Mouse (Mus musculus) adrenal gland, adult 2 months (tissue): ENCODE data around the gene Klhl11. TPM values are rescaled to one million over a fixed set of nuclear protein-coding genes. Genes with fewer than 3 reads are reported as not detected.

Experiments
- DNase-seq: peaks from one replicate; pipeline ENCODE4 v3.0.0; 2021
- long read RNA-seq: library from polyadenylated mRNA; stranded (forward); transcript quantifications from one replicate; pipeline ENCODE4 v2.0.0, GENCODE M21; 2021
- polyA plus RNA-seq: library from polyadenylated mRNA; depleted of rRNA; stranded (reverse); fragments of >200 nt; gene quantifications from 2 replicates; pipeline ENCODE4 v1.2.3, GENCODE M21; 2012; rRNA removed
- total RNA-seq, 2 experiments: library from RNA; stranded (reverse); gene quantifications; 2 replicates each; pipeline ENCODE4 v1.2.3; 2021

Klhl11 gene
- total RNA-seq (10 to 100 TPM; 47.4 to 47.5 TPM), polyA plus RNA-seq (14.2 and 16.8 TPM in 2 replicates)
- long read RNA-seq, partial matches to known transcripts, result 0 of 1 reads
- long read RNA-seq, other reads (novel, unspliced or antisense), result 0 of 1 reads

DNA sequence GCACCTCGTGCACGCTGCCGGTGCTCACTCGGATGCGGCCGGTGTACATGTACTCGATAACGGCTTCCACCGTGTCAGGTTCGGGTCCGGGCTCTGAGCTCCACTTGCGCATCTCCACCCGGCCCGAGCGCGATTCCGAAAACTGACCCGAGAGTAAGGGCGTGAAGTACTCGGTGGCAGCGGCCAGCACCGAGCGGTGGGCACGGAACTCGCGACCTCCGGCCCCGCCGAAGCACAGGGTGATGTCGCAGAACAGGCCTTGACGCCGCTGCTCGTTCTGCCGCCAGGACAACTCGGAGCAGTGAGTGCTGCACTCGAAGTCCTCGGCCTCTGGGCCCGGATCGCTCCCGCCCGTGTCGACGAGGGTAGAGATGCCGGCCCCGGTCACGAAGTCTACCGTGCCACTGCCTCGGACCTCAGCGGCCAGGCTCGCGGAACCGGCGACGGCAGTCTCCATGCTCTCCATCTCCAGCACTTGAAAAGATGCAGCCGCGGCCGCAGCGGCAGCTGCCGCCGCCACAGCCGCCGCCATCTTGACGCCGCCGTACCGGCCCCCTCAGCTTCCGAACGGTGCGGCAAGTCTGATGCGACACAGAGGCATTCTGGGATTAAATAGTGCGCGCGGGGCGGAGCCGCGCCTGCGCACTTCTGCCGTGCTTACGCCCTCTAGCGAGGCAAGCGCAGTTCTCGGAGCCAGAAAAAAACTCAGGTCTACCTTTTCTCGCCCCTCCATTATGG lies at the start of gene Klhl11:
Gene Klhl11, minus strand, starts transcription at position 545 of the 738 bp plus-strand sequence.
- peak; percentile 94 for DNase-seq

DNA sequence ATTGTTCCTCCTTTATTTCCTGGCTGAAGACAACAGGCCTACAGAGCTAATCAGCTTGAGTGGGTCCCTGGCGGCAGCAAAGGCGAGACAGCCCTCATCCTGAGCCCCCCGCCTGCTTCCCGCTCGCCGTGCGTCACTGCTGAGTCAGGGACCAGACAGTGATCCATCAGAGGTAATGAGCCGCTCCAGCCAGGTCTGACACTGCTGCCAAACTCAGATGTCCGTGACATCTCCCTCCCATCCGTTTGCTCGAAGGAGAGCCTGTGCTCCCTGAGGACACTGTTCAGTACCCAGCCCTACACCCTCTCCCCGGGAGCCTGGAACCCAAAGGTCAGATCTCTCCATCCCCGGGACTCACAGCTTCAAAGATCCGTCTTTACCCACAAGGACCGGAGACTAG lies 48.3 kb upstream of the Klhl11 start:
- DNase-seq, result peak; percentile 93

DNA sequence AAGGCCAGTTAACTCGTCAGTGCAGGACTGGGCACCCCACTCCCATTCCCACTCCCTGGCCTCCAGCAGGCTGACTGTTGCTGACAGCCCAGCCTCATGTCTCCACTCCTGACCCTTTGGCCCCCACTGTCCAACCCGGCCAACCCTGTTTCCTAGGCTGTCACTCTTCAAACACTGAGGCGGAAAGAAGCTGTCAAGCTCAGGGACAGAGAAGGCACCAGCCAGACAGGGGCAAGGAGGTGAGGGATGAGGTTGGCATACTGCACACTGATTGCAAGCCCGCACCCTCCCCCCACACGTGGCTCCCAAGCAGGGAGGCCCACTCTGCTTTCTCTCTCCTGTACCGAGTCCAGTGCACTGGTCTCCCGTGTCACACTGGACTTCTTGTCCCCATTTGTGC lies 46.6 kb upstream of the Klhl11 start:
- DNase-seq, result no peak

DNA sequence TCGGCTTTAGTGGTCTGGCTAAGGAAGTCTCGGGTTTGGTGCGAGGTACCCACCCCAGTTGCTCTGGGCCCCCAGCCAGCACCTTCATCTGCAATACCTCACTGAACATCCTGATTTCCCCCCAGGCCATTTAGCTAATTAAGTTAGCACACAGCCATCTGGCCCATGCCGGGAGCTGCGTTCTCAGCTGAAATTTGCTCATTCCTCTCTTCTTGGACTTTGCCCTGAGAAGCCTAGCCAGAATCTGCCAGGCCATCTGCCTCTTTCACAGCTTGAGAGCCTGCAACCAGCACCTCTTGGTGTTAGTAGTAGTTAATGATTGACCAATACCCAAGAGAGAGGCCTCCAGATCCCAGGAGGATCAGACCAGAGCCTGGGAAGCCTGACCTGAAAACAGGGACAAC lies 45.6 kb upstream of the Klhl11 start:
- peak; percentile 56 for DNase-seq

DNA sequence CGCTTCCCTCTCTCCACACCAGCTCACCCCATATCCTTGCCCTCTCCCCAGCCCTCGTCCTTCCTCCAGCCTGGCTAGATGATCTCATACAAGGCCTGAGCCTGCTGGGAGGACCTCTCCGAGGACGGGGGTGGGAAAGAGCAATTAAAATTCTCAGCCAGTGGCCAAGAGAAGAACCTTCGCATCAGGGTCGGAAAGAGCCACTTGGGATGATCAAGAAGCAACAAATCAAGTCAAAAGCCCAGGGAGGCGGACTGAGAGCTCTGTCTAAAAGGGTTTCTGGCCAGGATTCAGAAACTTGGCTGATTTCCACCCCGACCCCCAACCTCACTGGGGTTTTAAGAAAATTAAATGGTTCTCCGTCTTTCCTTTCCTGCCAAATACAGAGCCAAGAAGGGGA lies 43.8 kb upstream of the Klhl11 start:
- peak; percentile 86 for DNase-seq

DNA sequence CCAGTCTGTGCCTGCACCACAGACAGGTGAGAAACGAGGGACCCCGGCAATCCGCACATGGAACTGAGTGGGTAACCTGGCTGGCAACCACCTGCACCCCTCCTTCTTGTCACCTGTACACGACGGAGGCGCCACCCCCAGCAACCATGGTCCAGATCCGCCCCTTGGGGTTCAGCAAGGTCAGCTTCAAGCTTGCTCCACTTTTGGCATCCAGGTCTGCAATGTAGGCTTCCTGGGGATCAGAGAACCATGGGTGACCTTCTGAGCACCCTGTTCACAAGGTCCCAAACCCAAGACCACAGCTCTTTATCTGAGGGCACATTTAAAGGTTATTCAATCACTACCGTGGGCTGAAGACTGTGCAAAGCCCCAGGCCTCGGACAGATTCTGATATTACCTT lies 43.2 kb upstream of the Klhl11 start:
- peak; percentile 56 for DNase-seq

DNA sequence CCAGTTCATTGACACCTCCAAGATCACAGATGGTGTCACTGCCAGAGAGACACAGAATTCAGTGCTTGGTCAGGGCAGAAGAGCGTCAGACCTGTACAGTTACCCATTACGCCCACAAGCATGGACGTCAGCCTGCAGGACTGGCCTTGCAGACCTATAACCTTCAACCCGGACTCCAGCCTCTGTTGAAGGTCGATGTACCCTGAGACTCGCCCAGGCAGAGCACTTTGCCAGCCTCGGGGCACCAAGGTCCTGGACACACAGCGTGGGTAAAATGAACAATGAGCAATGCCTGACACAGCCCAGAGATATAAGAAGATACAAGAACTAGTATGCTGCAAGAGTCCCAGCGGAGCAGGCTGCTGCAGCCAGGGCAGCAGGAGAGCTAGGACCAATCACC lies 42.5 kb upstream of the Klhl11 start:
- peak; percentile 91 for DNase-seq

DNA sequence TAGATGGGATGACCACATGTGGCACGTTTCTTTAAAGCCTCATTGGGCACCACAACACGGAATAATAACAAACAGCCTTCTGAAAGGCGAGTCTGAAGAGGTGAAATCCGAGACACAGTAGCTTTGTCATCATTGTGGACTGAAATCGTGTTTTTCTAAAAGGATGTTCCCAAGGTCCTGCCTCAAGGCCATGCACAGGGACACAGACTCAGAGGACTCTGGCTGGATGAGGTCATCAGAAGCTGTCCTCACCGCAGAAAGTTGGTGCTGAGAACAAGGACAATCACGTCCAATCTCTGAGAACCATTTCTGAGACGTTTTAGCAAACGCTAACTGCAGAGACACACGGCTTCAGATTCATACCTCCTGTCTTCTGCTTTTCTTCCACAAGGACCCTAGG lies 41.2 kb upstream of the Klhl11 start:
- peak; percentile 88 for DNase-seq

DNA sequence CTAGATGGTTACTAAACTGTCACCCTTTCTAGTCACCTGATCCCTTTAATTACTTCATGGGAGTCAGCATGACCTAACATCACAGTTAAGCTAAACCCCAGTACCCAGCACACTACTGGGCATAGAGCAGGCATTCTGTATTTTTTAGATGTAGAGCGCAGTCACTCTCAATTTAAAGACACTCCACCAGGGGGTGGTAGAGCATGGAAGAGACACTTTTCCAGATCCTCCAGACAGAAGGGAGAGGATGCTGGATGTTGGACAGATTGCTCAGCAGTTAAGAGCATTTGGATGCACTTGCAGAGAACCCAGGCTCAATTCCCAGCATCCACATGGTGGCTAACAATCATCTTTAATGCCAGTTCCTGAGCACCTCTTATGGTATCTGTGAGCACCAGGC lies 39.8 kb upstream of the Klhl11 start:
- peak; percentile 54 for DNase-seq

DNA sequence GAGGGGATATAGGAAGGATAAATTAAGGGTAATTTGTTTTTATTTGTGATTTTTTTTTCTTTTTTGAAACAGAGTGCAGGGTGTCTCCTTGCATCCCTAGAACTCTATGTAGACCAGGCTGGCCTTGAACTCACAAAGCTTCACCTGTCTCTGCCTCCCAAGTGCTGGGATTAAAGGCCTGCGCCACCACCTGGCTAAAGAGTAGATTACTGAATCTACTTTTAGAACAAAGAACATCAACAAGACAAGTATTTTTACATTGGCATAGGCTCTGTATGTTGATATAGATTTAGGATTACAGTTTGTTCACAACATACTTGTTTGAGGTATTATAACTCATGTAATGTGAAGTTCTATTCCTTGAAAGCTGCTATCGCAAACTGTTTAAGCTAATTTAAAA lies 38.0 kb upstream of the Klhl11 start:
- DNase-seq, result no peak

DNA sequence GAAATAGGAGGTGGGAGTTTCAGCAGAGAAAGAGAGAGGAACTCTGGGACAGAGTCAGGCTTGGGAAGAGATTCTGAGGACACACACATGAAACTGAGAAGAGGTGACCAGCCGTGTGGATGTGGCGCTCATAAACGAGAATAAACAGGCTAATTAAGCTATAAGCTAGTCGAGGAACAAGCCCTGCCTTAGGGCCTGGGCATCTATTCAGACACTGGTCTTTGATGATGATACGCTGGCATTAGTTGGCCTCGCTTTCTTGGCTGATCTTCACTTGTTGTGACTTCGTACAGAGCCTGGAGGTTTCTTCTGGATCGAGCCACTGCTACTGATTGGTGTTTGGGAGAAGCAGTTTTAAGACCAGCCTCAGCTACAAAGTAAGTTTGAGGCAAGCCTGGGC lies 33.5 kb upstream of the Klhl11 start:
- DNase-seq, result no peak

DNA sequence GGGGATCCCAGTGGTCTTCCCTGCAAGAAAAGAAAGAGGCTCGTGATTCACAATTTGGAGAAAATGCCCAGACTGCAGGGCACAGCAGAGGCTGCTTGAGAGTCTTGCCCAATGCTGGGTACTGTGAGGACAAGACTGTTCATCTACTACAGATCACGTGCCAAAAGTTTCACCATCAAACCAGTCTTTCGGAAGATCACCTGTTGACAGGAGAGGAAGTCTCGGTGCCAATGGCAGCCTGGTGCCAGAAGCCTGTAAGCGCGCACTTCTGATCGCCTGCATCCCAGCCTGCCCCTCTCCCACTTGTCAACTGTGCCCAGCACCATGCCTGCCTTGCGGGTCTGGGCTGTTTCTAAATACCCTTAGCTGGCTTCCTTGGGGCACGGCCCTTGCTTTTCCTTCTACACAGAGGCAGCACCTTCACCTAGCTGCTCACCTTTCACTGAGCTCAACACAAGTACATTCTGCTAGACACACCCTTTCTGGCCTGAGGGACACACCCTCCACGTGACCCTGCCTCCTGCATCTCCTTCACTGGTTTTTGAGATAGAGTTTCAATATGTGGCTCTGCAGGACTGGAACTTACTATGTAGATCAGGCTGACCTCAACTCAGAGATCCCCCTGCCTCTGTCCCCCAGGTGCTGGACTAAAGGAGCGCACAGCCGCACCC lies 32.6 kb upstream of the Klhl11 start:
- no peak for DNase-seq

DNA sequence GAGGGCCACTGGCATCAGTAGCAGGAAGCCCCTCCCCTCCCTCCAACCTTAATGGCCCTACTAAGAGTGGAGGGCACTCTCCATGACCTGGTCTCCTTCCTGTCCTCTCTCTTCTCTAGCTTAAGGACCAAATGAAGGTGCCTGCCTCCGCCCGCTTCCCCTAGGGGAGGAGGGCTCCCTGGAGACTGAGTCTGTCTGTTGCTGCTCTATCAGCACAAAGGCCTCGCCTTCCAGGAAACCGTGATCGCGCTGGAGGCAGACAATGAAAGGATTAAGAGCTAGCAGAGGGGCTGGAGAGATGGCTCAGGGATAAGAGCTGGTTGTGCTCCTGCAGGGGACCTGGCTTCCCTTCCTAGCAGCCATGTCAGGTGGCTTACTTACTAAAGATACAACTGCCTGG lies 28.8 kb upstream of the Klhl11 start:
- DNase-seq, result no peak

DNA sequence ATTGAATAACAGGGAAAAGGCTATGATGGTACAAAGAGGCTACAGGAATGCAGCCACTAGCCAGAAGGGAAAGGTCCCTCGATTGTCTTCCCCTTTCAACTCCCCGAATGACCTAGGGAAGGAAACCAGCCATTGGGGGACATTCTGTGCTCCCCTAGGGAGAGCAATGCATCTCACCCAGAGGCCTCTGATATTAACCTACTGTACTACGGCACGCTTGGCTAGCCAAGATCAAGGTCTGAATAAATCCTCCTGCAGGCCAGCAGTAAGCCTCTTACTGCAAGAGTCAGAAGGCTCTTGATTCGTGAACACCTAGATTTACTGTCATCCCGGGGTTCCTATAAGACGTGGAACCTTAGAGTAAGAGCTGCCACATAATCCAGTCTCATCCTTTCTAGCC lies 28.1 kb upstream of the Klhl11 start:
- no peak for DNase-seq

DNA sequence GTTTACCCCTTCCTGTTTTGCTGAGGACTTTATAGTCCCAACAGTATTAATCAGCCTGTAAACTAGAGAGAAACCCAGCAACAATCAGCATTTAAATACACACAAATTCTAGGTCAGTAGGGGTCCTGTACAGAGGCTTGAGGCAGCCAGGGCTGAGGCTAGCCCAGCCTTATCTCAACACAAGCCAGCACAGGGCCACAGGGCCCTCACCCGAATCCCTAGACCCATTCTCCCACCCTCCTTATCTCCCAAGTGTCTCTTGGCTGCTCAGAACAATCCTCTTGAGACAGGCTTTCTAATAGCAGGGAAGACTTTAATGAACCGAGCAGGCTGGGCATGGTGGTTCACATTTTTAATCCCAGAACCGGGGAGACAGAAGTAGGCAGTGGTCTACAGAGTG lies 27.7 kb upstream of the Klhl11 start:
- no peak for DNase-seq

DNA sequence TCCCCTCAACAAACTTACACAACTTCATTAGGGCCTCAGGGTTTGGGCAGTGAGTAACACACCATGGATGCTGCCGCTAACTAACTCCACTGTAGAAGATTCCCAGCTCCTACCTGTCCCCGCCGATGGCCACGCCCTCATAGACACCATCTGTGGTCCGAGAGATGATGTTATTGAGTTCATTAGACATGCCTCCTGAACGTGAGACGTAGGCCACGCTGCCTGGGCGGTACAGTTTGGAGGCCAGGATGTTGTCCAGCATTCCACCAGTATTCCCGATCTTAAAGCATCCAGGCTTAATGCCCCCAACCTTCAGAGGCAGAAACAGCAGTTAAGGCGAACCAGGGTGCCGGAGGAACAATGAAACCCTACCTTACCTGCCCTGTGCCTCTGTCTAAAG lies 21.2 kb upstream of the Klhl11 start:
- DNase-seq, result no peak

DNA sequence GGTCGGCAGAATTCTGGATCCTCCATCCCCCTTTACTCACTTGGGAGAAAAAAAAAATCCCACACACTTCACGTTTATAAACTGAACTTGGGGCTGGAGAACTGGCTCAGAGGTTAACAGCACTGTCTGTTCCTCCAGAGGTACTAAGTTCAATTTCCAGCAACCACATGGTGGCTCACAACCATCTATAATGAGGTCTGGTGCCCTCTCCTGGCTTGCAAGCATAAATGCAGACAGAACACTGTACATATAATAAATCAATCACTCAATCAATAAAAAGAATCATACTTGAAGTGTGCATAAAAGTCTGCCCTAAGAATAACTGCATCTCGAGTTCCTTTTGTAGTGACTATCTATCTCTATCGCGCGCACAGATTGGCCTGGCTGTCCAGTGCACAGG lies 18.4 kb upstream of the Klhl11 start:
- no peak for DNase-seq

DNA sequence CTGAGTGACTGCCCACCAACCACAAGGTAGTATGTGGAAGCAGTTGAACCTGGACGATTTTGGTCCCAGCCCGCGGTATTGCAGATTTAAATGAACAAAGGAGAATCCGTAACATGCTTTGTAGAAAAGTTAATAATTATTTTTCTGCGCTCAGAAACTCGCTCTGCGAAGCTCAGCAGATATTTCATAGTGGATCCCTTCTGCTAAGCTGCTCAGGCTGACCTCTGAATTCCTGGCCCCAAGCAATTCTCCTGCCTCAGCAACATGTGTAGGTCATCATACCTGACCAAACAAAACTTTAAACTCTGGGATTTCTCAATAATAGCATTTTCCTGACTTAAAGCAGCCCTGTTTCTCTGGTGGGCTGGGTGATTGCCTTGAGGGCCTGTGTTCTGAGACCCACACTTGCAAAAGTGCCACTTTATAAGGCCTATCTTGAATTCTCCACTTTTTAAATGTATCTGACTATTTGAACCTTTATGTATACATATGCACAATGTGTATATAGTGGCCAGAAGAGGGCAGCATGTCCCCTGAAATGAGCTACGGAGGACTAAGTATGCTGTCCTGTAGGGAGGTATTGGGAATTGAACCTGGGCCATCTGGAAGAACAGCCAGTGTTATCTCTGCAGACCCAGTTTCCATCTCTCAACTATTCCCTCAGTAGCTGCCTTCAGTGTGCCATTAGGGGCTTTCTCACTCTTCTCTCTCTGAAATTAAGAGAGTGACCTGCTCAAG lies 13.4 kb upstream of the Klhl11 start:
- no peak for DNase-seq

DNA sequence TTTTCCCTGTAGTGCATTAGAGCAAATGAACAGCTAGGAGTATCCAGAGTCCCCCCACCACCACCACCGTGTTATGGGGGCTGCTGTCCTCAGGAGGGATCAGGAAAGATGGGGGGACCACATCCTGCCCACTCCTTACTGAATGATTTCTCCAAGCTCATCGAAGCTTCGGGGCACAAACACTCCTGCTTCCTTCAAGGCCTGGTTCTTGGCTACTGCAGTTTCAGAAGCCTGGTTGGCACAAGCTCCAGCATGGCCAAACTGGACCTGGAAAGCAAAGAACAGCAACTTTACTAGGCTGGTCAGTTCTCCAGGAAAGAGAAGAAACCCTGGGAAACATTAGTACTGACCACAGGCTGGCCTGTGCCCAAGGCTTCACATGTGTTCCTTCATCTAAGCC lies 11.9 kb upstream of the Klhl11 start:
- no peak for DNase-seq

DNA sequence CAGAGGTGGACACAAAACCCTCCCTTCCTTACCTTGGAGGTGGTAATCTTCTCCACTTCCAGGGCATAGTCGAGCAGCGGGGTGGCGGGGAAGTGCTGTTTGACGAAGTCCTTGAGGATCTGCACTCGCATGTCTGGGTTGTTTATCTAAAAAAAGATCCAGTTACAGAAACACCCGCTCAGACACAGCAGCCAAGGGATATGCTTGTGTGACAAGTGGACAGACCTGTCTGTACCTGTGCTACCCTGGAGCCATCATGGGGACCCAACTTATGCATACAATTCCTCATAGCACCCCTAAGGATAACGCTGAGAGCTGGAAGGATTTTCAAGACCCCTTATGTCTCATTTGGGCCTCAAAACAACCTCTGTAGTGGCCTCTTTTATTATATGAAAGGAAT lies 6.6 kb upstream of the Klhl11 start:
- DNase-seq, result no peak

DNA sequence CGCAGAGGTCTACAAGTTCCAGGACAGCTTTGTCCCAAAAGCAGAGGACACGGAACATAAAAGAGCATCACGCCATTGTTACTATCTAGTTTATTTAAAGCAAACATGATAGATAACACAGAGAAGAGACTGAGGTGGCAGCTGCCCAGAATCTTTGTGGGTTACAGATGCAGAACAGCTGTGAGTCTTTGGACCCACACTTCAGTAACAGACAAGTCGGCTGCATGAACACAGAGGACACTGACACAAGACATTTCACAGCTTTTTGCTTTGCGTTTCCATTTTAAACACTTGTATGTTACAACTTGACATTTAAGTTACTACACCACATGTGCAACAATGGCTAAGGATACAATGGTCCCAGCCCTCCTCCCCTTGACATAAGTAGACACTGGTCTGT lies 3.7 kb upstream of the Klhl11 start:
- no peak for DNase-seq

DNA sequence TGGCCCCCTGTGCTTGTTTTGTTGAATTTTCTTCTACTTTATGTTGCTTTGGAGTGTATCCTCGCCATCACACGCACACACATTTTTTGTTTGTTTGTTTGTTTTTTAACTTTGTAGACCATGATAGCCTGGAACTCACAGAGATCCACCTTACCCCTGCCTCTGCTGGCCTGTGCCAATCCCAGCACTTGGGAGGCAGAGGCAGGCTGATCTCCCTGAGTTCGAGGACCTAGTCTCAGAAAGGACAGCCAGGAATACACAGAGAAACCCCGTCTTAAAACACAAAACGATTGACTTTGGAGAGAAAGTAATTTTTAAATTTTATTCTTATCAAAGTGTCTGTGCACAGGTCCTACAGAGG lies 374 bp upstream of the Klhl11 start:
- DNase-seq, result no peak
